Comparison of ENCODE assay signal across 29 mouse cellular contexts in genomic region chr6:117268376-117268775, GRCm38 (mm10).
A peak's percentile ranks its signal among the peaks of the same experiment; 100 is the strongest.
DNase-seq lines count a peak whose midpoint lies in the region; ATAC-seq and TF ChIP-seq lines count a peak whose summit lies in the region.
"Had no signal": no experiment of that assay in that cellular context is flagged by ENCODE, and none has a peak within 500 bp of the region (broad histone marks: within the 10 kb centered on the region; RNA-seq: fewer than 3 reads in every experiment).

No protein-coding gene starts in this region.

- H3K9ac ChIP-seq in heart, adult 2 months (ENCODE audit: low read depth, low read length): no peak overlapping the region
- H3K9ac ChIP-seq in lung, postnatal 0 days (replicated peaks; ENCODE audit: low read depth): no peak overlapping the region
- H3K9ac ChIP-seq: embryonic facial prominence, embryonic 13.5 days; forebrain, embryonic 13.5 days; heart, embryonic 12.5 days; heart, embryonic 15.5 days; hindbrain, embryonic 13.5 days had no signal

- intact Hi-C loops in heart, adult 2 months (cut with DNase I): no loop called here
- intact Hi-C loops in gastrocnemius, postnatal 14 days (cut with DNase I; ENCODE audit: low total_unique reads): no loop called here

- peaks cover 7% of the 10 kb centered on the region for H3K4me1 ChIP-seq in heart, adult 2 months (ENCODE audit: control insufficient read depth, insufficient read depth, low read length)
- no peaks in the 10 kb centered on the region for H3K4me1 ChIP-seq in lung, postnatal 0 days (ENCODE audit: insufficient read depth, low read depth, low read length)
- H3K4me1 ChIP-seq: forebrain, embryonic 13.5 days had no signal

- DNase-seq in heart, adult 11 months: peak; percentile 83
- DNase-seq in heart, adult 2 months: no peak
- DNase-seq in lung, postnatal 0 days (ENCODE audit: low spot score): no peak
- no peak for DNase-seq in lung, postnatal 36 days
- DNase-seq in thymus, postnatal 4 days: no peak
- DNase-seq in gastrocnemius, postnatal 14 days: no peak
- DNase-seq: adrenal gland, adult 8-10 months; adrenal gland, postnatal 25 days; cerebellum, adult 11-12 months; cerebellum, adult 8-10 months; cerebellum, postnatal 10 days; cerebellum, postnatal 36 days; embryo, embryonic 11 days; gastrocnemius, postnatal 10 days; heart, postnatal 10 days; heart, postnatal 36 days had no signal

- H3K36me3 ChIP-seq in heart, adult 2 months (ENCODE audit: control insufficient read depth, insufficient read depth, low read length): no peaks in the 10 kb centered on the region
- no peaks in the 10 kb centered on the region for H3K36me3 ChIP-seq in lung, postnatal 0 days (ENCODE audit: insufficient read depth, low read length)
- no peaks in the 10 kb centered on the region for H3K36me3 ChIP-seq in myocyte (ENCODE audit: control insufficient read depth, insufficient read depth)
- H3K36me3 ChIP-seq: embryonic facial prominence, embryonic 10.5 days; embryonic facial prominence, embryonic 13.5 days; forebrain, embryonic 10.5 days; heart, embryonic 12.5 days; heart, embryonic 15.5 days; hindbrain, embryonic 10.5 days; hindbrain, embryonic 13.5 days had no signal

- H3K27me3 ChIP-seq in heart, adult 2 months (ENCODE audit: control insufficient read depth, insufficient read depth, low read length): no peaks in the 10 kb centered on the region
- H3K27me3 ChIP-seq in lung, postnatal 0 days (replicated peaks; ENCODE audit: insufficient read depth, low read length): no peaks in the 10 kb centered on the region
- no peaks in the 10 kb centered on the region for H3K27me3 ChIP-seq in myocyte (ENCODE audit: control insufficient read depth, insufficient read depth, insufficient read length)
- H3K27me3 ChIP-seq: embryonic facial prominence, embryonic 13.5 days; forebrain, embryonic 13.5 days; heart, embryonic 12.5 days; heart, embryonic 15.5 days; hindbrain, embryonic 13.5 days had no signal

- WGBS in heart, adult 2 months: 81% methylated on average over 2 of the region's 2 CpGs
- 86% methylated on average over 2 of the region's 2 CpGs for WGBS in lung, postnatal 0 days

- TF ChIP-seq EP300 in heart, adult 2 months (IDR thresholded peaks at IDR 0.05; ENCODE audit: insufficient read depth, low read depth, low read length): no peak
- no peak for TF ChIP-seq EP300 in lung, postnatal 0 days (IDR thresholded peaks at IDR 0.05)

- no peaks in the 10 kb centered on the region for H3K9me3 ChIP-seq in lung, postnatal 0 days (ENCODE audit: low read length)
- H3K9me3 ChIP-seq: embryonic facial prominence, embryonic 10.5 days; embryonic facial prominence, embryonic 13.5 days; forebrain, embryonic 10.5 days; forebrain, embryonic 13.5 days; heart, embryonic 12.5 days; heart, embryonic 15.5 days; hindbrain, embryonic 10.5 days; hindbrain, embryonic 13.5 days had no signal

- TF ChIP-seq CTCF in heart, adult 2 months (IDR thresholded peaks at IDR 0.05): no peak
- no peak for TF ChIP-seq CTCF in lung, postnatal 0 days (IDR thresholded peaks at IDR 0.05)

- no peaks in the 10 kb centered on the region for H3K79me2 ChIP-seq in heart, adult 2 months (replicated peaks; ENCODE audit: control insufficient read depth, insufficient read depth, low read length)
- no peaks in the 10 kb centered on the region for H3K79me2 ChIP-seq in myocyte (ENCODE audit: control insufficient read depth, insufficient read depth)

- H3ac ChIP-seq in myocyte (ENCODE audit: control insufficient read depth, insufficient read length): no peak overlapping the region

- no peak for TF ChIP-seq POLR2A in heart, adult 2 months (IDR thresholded peaks at IDR 0.05; ENCODE audit: insufficient read depth, low read depth, low read length)
- no peak for TF ChIP-seq POLR2A in myocyte (IDR thresholded peaks at IDR 0.05; ENCODE audit: insufficient read length, low read depth)

- H3K27ac ChIP-seq in heart, adult 2 months: no peak overlapping the region
- H3K27ac ChIP-seq in lung, postnatal 0 days (ENCODE audit: low read length): no peak overlapping the region
- H3K27ac ChIP-seq: embryonic facial prominence, embryonic 10.5 days; embryonic facial prominence, embryonic 13.5 days; forebrain, embryonic 10.5 days; forebrain, embryonic 13.5 days; heart, embryonic 15.5 days; hindbrain, embryonic 10.5 days; hindbrain, embryonic 13.5 days had no signal

- ATAC-seq in lung, postnatal 0 days: peak; percentile 40; the same call in 1 of the 2 replicates
- ATAC-seq: activated CD4-positive, CD25-positive, alpha-beta regulatory T cell, adult 4 months; CD4-positive, CD25-positive, alpha-beta regulatory T cell, adult 4 months; forebrain, embryonic 13.5 days; forebrain, embryonic 16.5 days; hindbrain, embryonic 16.5 days had no signal

- H3K4me3 ChIP-seq in heart, adult 2 months: no peak overlapping the region
- no peak overlapping the region for H3K4me3 ChIP-seq in lung, postnatal 0 days (ENCODE audit: low read depth, low read length)
- H3K4me3 ChIP-seq in myocyte: no peak overlapping the region
- H3K4me3 ChIP-seq: embryonic facial prominence, embryonic 10.5 days; embryonic facial prominence, embryonic 13.5 days; forebrain, embryonic 10.5 days; forebrain, embryonic 13.5 days; heart, embryonic 12.5 days; heart, embryonic 15.5 days; hindbrain, embryonic 10.5 days; hindbrain, embryonic 13.5 days had no signal

- no peak overlapping the region for H3K4me2 ChIP-seq in lung, postnatal 0 days (replicated peaks; ENCODE audit: low read depth, low read length)
- peak overlapping the region; percentile 18 for H3K4me2 ChIP-seq in myocyte (ENCODE audit: low read depth)
- H3K4me2 ChIP-seq: embryonic facial prominence, embryonic 13.5 days; forebrain, embryonic 13.5 days; heart, embryonic 12.5 days; heart, embryonic 15.5 days; hindbrain, embryonic 13.5 days had no signal

TF ChIP-seq in myocyte, 11 proteins besides CTCF, POLR2A, EP300 and RAD21:
- TF ChIP-seq TCF3 (IDR thresholded peaks at IDR 0.05; ENCODE audit: insufficient read length, low read depth) (no peak), MAX (IDR thresholded peaks at IDR 0.05; ENCODE audit: low read depth) (no peak), MYOG (IDR thresholded peaks at IDR 0.05; ENCODE audit: control insufficient read depth in 1 of 3, insufficient read depth in 1 of 3, insufficient read length in 2 of 3, low read depth in 2 of 3) (no peak), E2F4 (IDR thresholded peaks at IDR 0.05; ENCODE audit: insufficient read depth) (no peak), MYOD1 (IDR thresholded peaks at IDR 0.05; ENCODE audit: control insufficient read depth in 1 of 3, insufficient read length in 2 of 3, low read depth in 2 of 3) (no peak), SRF (IDR thresholded peaks at IDR 0.05; ENCODE audit: control insufficient read depth, insufficient read length, low read depth) (no peak), CEBPB (IDR thresholded peaks at IDR 0.05; ENCODE audit: insufficient read depth, poor library complexity, severe bottlenecking) (no peak), POLR2AphosphoS2 (IDR thresholded peaks at IDR 0.05; ENCODE audit: insufficient read length, low read depth) (no peak), REST (IDR thresholded peaks at IDR 0.05; ENCODE audit: insufficient read depth, insufficient read length) (no peak), USF1 (IDR thresholded peaks at IDR 0.05; ENCODE audit: low read depth) (no peak), TCF12 (IDR thresholded peaks at IDR 0.05; ENCODE audit: insufficient read depth, poor library complexity, severe bottlenecking) (no peak)
